Mouse (Mus musculus) ES-E14 (cell line): ENCODE results near the gene Rnf185.

Source experiments
- CHD2 ChIP-seq: IDR thresholded peaks from 2 replicates; pipeline ENCODE4 v1.6.1; 2014; ENCODE audit warnings: mild to moderate bottlenecking, low read depth, low read length, inconsistent platforms
- MAFK ChIP-seq: IDR thresholded peaks from 2 replicates; pipeline ENCODE4 v1.6.1; 2014; ENCODE audit warnings: mild to moderate bottlenecking, low read depth, low read length, inconsistent platforms; ENCODE audit not compliant: insufficient read depth

GRCm38 (mm10) chr11:3474480-3475115, 22.4 kb upstream of the Rnf185 start:
- TF ChIP-seq MAFK, result no peak
- no peak for TF ChIP-seq CHD2
